Mouse (Mus musculus) olfactory bulb, adult 2 months (tissue): ENCODE data around the gene Fmn2.

Experiments used
- CTCF ChIP-seq: fragments of 200-500 bp; IDR thresholded peaks from 2 replicates; pipeline ENCODE4 v1.5.1; 2012; ENCODE audit warnings: low read depth, mild to moderate bottlenecking, low read length, moderate library complexity; ENCODE audit not compliant: insufficient read depth
- POLR2A ChIP-seq: fragments of 200-500 bp; IDR thresholded peaks from 2 replicates; pipeline ENCODE4 v1.6.1; 2012; ENCODE audit warnings: mild to moderate bottlenecking, low read depth, low read length, moderate library complexity; ENCODE audit not compliant: insufficient read depth

- TF ChIP-seq CTCF (no peak), POLR2A (no peak)
Measured at GRCm38 (mm10) chr1:174728771-174729170, 227.1 kb downstream of the Fmn2 start.
